Comparison of ENCODE assay signal across 15 mouse cellular contexts in genomic region chr4:64043893-64044292, GRCm38 (mm10). TPM values are rescaled to one million over a fixed set of nuclear protein-coding genes. Genes with fewer than 3 reads are reported as not detected.
DNase-seq lines count a peak whose midpoint lies in the region; ATAC-seq lines count a peak whose summit lies in the region.
"Had no signal": no experiment of that assay in that cellular context is flagged by ENCODE, and none has a peak within 500 bp of the region (broad histone marks: within the 10 kb centered on the region; RNA-seq: fewer than 3 reads in every experiment).

No protein-coding gene starts in this region.

- peak; percentile 28; the same call in 1 of the 2 replicates for ATAC-seq in kidney, embryonic 16.5 days (ENCODE audit: low FRiP score, low TSS enrichment)
- ATAC-seq in neural tube, embryonic 13.5 days (ENCODE audit: low read depth) = no peak
- ATAC-seq: lung, postnatal 0 days had no signal

- peak overlapping the region; percentile 57 for H3K27ac ChIP-seq in kidney, embryonic 16.5 days (ENCODE audit: low read length)
- H3K27ac ChIP-seq in neural tube, embryonic 13.5 days (replicated peaks) = no peak overlapping the region
- H3K27ac ChIP-seq: heart, embryonic 10.5 days; layer of hippocampus, adult 2 months; midbrain, embryonic 12.5 days had no signal

- no peaks in the 10 kb centered on the region for H3K36me3 ChIP-seq in kidney, embryonic 16.5 days (ENCODE audit: insufficient read depth, low read length)
- no peaks in the 10 kb centered on the region for H3K36me3 ChIP-seq in neural tube, embryonic 13.5 days
- H3K36me3 ChIP-seq: heart, embryonic 10.5 days; midbrain, embryonic 12.5 days had no signal

- H3K9me3 ChIP-seq in kidney, embryonic 16.5 days (ENCODE audit: low read length) = no peaks in the 10 kb centered on the region
- no peaks in the 10 kb centered on the region for H3K9me3 ChIP-seq in neural tube, embryonic 13.5 days
- H3K9me3 ChIP-seq: heart, embryonic 10.5 days; midbrain, embryonic 12.5 days had no signal

- peaks cover 12% of the 10 kb centered on the region for H3K27me3 ChIP-seq in kidney, embryonic 16.5 days (ENCODE audit: insufficient read depth, low read length)
- H3K27me3 ChIP-seq in neural tube, embryonic 13.5 days = peaks cover 25% of the 10 kb centered on the region

- H3K4me2 ChIP-seq in kidney, embryonic 16.5 days (replicated peaks; ENCODE audit: low read depth, low read length) = no peak overlapping the region; the same call in 1 of the 2 replicates
- H3K4me2 ChIP-seq in neural tube, embryonic 13.5 days = peak overlapping the region; percentile 66; the same call in 1 of the 2 replicates
- H3K4me2 ChIP-seq: liver, embryonic 11.5 days; midbrain, embryonic 12.5 days had no signal

- 28% methylated on average over 4 of the region's 4 CpGs for WGBS in kidney, embryonic 16.5 days
- 85% methylated on average over 4 of the region's 4 CpGs for WGBS in neural tube, embryonic 13.5 days

- peak; percentile 25 for DNase-seq in heart, adult 11 months
- no peak for DNase-seq in heart, adult 18-20 months
- DNase-seq in kidney, postnatal 36 days = no peak
- DNase-seq in neural tube, embryonic 10.5 days (ENCODE audit: extremely low spot score, low spot score) = no peak
- no peak for DNase-seq in frontal cortex, postnatal 36 days (ENCODE audit: low spot score in 2 of 2)
- DNase-seq: kidney, adult 18-20 months; retina, postnatal 1 day had no signal

- H3K9ac ChIP-seq in kidney, embryonic 16.5 days (replicated peaks; ENCODE audit: low read length) = 0 out of 2 replicates have a peak overlapping the region, but pooled peaks have one; percentile 14
- no peak overlapping the region for H3K9ac ChIP-seq in neural tube, embryonic 13.5 days
- H3K9ac ChIP-seq: midbrain, embryonic 12.5 days had no signal

- H3K4me3 ChIP-seq in kidney, embryonic 16.5 days (ENCODE audit: low read length) = no peak overlapping the region
- no peak overlapping the region for H3K4me3 ChIP-seq in neural tube, embryonic 13.5 days
- H3K4me3 ChIP-seq: heart, embryonic 10.5 days; layer of hippocampus, adult 2 months; midbrain, embryonic 12.5 days had no signal

- peaks cover 32% of the 10 kb centered on the region for H3K4me1 ChIP-seq in kidney, embryonic 16.5 days (ENCODE audit: insufficient read depth, low read length)
- peaks cover 16% of the 10 kb centered on the region for H3K4me1 ChIP-seq in neural tube, embryonic 13.5 days (replicated peaks)

RNA-seq across cellular contexts. Expression of gene Tnc, which starts 2.9 kb away (rescaled TPM):
- total RNA-seq in heart, adult 18-20 months (2021) = under 1 TPM; 0.42 to 0.98 TPM
- 21.6 and 23.1 TPM in 2 replicates for polyA plus RNA-seq in kidney, embryonic 16.5 days (2015; fragmentation: Nextera tagmentation; extraction: Ambion mirVana)
- polyA plus RNA-seq in neural tube, embryonic 13.5 days (2015; fragmentation: Nextera tagmentation; extraction: Ambion mirVana) = 11.7 and 13.6 TPM in 2 replicates
- total RNA-seq: neutrophil, adult 5-6 weeks had no signal
